Mouse (Mus musculus) adrenal gland, adult 8-10 months (tissue): Measurements from ENCODE around the gene Ttll11. TPM values are rescaled to one million over a fixed set of nuclear protein-coding genes. Genes with fewer than 3 reads are reported as not detected.
A peak's percentile ranks its signal among the peaks of the same experiment; 100 is the strongest.

Experiments
- DNase-seq: peaks from one replicate; pipeline ENCODE4 v3.0.0; 2022
- total RNA-seq, 4 experiments: library from RNA; stranded (reverse); gene quantifications; 2 replicates each; pipeline ENCODE4 v1.2.4; 2022

The Ttll11 gene
- total RNA-seq, result 1 to 10 TPM; 2.6 to 5.6 (median 4.0) TPM

DNA sequence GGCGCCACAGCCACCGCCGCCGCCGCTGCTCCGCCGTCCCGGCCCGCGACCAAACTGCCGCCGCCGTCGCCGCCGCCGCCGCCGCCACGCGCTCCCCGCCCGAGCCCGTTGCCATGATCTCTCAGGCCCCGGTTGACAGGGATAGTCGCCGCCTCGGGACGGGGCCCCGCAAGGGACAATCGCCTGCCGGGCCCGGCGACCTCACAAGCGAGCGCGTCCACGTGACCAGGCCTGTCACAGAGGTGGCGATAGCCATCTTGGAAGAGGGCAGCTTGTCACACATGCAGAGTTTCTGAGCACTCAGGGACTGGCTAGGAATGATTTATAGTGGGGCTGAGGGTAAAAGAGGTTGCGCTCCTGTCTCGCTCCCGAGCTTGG is at the start of gene Ttll11:
Gene Ttll11 (minus strand): TSS at position 270 of the 378 bp plus-strand sequence.
- peak; percentile 94 for DNase-seq

DNA sequence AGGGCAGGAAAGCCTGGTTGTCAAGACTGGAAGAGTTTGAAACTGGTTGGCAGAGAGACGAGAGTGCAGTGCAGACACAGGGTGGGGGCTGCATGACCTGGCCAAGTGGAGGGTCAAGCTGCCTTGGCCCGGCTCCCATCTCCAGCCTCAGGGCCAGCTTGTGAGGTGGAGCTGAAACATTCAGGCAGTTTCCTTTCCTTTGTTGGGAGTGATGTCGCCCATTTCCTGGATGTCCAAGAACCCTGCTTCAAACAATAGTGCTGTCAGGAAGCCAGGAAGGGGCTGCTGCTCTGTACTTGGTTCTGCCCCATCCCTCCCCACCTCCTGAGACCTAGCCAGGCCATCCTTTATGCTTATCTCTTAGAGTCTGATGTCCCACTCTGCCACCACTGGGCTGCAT is 43.6 kb upstream of the Ttll11 start:
- peak; percentile 33 for DNase-seq

DNA sequence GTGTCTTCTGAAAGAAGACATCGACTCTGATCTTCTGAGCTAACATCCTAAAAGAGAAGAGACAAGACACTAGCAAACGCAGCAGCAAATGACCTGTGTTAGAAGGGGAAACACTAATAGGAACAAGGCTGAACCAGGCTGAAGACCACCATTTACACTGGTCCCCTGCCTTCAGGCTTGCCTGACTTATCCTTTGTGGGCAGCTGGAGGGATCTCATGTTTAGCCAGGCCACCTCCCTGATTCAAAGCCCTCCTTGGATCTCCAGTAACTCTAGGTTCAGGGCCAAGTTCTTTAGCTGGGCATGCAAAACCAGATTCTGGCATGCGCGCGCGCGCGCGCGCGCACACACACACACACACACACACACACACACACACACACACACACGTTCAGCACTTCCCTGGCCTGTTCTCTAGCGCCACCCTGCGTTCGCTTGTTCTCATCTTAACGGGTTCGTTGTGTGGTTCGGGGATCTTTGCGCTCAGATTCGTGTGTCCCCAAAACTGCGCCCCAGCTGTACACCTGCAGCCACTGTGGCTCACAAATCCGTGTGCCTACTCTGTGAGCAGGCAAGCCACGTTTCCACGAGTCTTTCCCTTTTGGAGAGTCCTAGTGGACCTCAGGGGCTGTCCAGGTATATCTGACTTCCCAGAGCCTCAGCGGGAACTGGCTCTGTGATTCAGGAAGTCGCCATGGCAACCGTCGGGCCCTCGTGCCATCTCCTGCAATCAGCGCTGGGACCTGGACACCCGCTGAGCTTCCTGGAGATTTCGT is 41.9 kb upstream of the Ttll11 start:
- DNase-seq, result peak; percentile 44

DNA sequence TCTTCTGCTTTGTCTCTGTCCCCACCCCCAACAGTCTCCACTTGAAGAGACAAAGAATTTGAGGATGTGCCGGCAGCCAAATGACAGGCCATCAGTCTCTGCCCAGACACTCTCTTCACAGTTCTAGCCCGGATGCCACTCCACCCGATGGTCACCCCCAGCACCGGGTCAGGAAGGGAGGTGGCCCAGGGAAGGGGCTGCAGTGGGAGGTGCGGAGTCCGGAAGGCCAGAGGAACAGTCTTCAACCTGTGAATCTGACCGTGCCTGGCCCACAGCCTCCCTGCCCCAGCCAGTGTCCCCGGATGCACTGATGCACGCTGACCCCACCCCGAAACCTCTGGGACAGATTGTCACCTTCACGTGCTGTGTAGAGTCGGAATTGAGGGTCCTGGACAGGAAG is 33.3 kb upstream of the Ttll11 start:
- DNase-seq, result peak; percentile 50

DNA sequence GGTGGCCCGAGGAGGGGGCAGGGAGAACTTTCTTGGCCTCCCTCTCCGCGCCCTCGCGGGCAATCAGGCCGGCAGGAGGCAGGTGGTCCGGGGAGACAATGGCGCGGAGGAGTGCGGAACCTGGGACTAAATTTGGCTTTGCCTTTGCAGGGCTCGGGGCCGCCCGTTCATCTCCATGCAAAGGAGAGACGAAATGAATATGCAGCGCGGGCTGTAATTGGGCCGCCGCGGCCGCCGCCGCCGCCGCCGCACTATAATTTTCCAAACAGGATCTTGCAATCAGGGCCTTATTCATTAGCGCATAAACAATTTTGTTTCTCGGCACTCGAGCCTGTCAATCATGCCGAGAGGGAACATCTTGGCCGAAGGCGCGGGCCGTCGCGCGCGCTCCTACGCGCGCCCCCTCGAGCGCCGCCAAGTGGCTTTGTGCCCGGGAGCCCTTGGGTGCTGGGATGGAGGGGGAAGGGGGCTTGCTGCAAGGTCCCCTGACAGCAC is 31.7 kb upstream of the Ttll11 start:
- DNase-seq, result no peak

DNA sequence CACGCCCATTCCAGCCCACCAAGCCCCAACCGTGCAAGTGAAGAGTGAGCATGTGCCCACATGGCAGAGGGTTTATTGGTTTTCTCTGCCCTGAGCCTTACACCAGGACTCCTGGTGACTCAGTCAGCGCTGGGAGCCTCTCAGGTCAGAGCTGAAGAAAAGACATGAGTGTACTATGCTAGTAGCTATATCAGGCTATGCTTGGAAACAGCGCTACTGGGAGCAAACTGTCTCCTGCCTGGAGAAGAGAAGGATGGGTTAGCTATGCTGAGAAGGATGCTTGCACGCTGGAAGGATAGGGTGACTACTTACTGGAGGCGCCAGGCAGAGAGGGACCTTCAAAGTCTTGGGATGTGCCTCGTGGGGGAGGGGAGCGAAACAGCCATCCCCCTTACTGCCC is 30.9 kb upstream of the Ttll11 start:
- DNase-seq, result no peak

DNA sequence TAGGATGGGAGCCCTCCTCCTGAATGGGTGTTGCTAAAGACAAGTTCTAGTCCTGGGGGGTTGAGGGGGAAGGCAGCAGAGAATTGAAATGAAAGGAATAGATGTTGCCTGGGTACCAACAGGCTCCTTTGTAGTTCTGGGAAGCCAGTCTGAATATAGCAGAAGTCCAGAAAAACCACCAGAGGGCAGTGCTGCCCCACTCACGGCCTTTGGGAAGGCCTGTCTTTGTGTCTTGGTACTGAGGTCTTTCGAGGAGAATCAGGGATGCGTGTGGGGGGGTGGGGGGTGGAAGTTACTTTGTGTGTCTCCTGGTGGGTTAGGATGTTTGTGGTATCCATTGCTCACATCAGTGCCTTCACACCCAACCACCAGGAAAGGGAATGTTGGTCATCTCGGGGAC is 29.7 kb upstream of the Ttll11 start:
- DNase-seq, result no peak

DNA sequence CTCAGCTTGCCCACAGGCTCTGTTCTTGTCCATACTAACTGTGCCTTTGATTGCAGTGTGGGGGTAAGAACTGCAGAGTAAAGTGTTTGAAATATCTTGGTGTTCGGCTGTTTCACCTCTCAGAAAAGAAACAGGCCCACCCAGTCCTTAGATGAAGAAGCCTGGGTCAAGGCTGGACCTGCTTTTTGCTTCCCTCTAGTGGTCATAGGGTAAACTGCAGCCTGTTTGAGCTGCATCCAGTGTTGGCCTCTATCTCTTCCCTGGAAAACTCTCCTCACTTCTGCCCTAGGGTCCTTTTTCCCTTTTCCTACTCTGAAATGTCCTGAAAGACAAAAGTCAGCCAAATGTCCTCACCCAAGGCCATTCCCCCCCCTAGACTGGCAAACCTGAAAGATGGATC is 28.4 kb upstream of the Ttll11 start:
- no peak for DNase-seq

DNA sequence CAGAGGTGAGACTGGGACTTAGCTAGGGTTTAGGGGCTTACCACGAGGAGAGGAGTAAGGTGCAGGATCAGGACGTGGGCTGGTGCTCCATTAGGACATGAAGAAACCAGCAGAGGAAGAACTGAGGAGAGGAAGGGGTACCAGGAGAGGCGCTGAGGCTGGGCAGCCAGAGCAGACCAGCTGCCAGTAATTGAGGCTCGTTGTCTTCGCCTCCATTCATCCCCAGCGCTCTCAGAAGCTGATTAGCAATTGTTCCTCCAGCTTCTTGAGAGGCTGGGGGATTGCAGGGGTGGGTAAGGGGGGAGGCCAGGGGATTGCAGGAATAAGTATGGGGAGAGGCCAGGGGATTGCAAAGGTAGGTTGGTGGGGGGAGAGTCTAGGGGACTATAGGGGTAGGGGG is 22.5 kb upstream of the Ttll11 start:
- DNase-seq, result no peak

DNA sequence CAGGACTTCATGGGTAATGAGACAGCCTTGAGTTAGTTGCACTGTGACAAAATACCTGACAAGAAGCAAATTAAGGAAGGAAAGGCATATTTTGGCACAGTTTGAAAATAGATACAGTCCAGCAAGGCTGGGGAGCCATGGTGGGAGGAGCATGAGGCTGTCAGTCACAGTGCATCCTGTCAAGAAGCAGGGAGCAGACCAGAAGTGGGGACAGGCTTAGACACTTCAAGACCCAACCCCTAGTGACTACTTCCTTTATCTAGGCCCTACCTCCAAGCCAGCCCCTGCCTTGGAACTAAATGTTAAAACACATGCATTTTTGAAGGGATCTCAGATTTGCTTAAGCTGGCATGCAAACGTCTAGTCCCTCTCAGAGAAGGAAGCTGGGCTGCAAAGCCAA is 20.7 kb upstream of the Ttll11 start:
- DNase-seq, result no peak

DNA sequence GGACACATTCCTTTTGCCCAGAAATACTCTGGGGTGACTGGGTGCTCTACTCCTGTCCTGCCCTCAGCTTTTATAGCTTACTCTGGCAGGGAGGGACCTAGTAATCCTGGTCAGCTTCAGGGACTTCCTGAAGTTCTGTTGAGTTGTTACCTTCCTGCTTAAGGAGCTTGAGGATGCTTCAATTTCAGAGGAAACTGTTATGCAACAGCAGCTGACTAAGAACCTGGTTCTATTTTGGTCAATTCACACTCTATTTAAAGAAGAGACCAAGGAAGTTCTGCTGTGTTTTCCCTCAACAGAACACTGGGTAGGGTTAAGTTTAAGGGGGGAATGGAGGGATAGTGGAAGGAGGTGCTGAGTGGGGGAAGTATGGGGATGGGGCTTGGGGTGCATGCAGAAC is 19.5 kb upstream of the Ttll11 start:
- no peak for DNase-seq

DNA sequence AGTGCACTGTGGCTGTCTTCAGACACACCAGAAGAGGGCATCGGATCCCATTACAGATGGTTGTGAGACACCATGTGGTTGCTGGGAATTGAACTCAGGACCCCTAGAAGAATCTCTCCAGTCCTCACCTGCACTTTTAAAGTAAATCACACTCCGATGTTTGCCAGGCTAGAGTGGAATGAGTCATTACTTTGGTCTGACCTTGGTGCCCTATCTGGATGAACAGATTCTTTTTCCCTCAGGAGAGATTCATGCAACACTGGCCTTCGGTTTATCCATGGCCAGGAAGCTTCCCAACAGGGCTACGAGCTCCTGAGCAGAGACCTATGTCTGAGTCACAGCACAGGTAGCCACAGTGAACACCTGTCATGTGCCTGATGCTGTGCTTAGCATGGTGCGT is 18.7 kb upstream of the Ttll11 start:
- no peak for DNase-seq

DNA sequence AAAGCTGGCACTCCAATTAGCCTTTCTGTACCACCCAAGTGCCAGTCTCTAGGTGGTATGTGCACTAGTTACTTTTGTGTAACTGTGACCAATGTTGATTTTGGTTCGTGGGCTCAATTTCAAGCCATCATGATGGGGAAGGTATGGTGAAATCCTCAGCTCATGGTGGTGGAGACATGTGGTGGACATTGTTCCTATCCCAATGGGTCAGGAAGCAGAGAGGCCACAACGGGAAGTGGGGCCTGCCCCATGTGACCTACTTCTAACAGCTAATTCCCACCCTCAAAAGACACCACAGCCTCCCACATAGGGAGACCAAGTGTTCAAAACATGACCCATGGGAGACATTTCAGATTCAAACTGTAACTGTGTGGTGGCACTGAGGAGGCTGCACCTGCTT is 17.0 kb upstream of the Ttll11 start:
- no peak for DNase-seq

DNA sequence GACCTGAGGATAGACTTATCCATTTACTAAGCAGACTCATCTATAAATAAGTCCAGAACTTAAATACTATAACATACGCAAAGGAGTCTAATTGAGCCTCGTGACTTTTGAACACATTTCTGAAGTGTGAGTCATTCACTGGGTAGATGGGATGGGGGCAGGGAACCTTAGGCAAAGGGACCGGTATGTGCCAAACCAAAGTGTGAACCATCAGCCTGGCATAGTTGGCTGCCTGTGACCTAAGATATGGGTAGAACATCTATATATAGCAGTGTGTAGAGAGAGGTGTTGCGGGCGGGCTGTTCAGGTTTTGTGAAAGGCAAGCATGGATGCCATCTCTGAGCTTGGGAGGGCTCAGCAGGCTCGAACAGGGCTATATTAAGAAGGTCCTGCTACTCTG is 14.6 kb upstream of the Ttll11 start:
- DNase-seq, result no peak

DNA sequence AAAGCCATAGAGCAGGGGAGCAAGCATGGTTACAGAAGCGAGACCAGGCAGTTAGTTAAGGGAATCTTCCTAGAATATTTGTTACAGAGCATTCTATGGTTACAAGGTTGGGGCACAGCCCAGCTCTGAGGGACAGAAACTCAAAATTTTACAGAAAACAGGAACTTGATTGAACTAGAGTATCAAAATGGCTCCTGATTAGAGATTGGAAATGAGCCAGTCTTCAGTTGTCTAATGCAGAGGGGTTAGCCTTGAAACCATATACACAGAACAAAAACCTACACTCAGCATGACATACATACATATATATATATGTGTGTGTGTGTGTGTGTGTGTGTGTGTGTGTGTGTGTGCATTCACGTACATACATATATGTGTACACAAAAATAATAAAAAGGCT is 13.8 kb upstream of the Ttll11 start:
- DNase-seq, result no peak

DNA sequence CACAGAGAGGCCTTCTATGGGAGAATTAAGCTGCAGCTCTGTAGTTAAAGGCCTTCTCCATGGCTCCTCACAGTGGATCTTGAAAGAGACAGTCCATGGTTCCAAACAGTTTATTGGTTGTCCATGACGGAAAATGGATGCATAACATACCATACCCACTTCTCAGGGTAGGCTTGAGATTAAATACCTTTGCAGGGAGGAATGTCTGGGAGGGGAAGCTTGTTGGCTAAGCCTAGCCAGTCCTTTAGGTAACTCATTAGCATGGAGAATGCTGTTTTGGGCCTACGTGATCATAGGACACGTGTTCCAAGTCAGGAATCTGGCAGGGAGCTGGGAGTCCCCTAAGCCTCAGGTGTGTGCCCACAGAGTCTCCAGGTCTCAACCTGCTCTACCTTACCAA is 12.5 kb upstream of the Ttll11 start:
- DNase-seq, result no peak

DNA sequence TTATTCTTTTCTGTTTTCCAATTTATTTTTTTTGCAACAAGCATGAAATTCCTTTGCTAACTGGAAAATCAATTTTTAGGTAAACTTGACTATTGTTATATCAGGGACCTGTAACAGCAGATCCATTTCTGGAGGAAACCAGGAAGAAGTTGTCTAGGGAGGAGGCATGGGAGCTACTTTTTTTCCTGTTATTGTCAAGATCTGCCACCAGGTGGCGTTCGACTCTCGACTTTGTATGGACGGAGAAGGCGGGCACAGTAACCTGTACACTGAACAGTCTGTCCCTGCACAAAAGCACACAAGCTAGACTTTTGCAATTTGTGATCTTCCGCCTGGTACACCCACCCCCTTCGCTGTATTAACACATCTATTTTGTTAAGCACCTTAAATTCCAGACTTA is 4.2 kb upstream of the Ttll11 start:
- peak; percentile 44 for DNase-seq

DNA sequence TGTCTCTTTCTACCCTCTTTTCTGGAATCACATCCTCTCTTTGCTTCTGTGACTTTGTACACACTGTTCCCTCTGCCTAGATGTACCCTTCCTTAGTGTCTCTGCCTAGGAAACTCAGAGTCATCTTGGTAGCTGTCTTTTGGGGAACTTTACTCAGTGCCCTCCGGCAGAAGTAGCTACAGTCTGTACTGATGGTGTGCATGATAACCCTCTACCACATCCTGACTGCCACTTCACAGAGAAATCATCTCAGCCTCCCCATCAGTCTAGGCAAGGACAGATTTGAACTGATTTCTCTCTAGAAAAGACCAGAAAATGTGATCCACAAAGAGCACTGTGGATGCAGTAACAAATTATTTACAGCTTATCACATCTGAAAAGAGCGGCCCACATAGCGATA is 2.2 kb upstream of the Ttll11 start:
- DNase-seq, result no peak

DNA sequence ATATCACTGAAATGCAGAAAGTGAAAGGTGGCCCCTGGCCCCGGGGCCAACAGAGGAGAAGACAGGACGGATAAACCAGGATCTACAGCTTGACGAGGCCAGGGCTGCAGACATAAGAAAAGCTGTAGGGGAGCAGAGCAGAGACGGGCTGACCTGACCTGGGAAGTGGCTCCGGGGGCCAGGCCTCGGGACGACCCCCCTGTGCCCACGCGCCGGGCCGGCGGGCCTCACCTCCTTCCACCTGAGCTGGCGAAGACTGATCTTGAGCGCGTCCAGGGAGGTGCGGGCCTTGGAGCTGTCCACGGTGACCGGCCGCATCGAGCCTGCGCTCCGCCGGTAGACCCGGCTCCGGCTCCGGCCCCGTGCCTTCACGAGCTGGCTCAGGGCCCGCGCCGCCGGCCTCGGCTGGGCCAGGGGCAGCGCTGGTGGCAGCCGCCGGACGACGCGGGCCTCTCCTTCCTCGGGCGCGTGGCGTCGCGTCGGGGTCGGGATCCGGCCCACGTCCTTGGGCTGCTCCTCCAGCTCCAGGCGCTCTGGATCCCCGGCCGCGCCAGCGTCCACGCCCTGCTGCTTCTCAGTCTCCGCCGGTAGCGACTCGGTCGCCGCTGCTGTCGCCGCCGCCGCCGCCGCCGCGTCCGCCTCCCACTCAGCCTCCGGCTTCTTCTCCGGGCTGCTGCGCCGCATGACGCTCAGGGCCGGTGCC is 621 bp downstream of the Ttll11 start:
- DNase-seq, result peak; percentile 36

DNA sequence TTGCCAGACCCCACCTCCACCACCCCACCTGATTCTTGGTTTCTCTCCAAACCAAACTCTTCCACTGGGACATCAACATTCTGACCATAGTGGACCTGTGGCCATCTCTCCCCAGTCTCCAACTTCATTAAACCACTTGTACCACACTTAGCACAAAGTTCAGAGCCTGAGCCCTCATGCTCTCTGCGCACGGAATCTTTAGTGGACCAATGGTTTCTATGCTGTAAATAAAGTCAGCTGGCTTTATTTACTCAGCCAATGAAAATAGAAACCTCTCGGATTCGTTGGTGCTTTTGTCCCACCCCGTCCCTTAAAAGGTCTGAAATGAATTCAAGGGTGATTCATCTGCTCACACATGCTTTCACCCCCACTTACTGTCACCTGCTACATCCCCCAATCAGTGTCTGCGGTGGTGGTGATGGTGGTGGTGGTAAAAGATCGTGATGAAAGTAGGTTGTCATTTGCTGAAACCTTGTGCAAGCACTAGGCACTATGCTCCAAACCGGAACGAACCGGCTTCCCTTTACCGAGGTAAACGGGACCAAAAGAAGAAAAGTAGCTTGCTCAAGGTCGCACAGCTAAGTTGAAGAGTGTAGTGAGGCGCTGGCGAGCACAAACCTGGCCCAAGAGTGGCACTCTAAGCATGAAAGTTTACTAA is 1.3 kb downstream of the Ttll11 start:
- DNase-seq, result peak; percentile 26

DNA sequence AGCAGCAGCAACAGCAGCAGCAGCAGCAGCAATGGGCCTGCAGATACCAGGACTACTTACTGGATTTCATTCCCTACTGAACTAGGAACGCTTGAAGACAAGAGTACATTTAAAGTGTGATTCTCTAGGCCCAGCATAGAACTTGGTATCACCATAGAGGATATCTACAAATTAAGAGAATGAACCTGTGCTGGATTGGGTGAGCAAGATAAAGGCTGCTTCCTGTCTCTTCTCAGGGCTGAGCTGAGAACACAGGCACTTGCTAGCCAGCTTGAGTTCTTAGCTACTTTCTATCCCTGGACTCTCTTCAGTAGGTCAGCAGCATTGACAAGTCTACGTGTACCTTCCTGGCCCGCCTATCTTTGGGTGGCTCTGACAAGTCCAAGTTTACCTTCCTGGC is 2.0 kb downstream of the Ttll11 start:
- DNase-seq, result no peak

DNA sequence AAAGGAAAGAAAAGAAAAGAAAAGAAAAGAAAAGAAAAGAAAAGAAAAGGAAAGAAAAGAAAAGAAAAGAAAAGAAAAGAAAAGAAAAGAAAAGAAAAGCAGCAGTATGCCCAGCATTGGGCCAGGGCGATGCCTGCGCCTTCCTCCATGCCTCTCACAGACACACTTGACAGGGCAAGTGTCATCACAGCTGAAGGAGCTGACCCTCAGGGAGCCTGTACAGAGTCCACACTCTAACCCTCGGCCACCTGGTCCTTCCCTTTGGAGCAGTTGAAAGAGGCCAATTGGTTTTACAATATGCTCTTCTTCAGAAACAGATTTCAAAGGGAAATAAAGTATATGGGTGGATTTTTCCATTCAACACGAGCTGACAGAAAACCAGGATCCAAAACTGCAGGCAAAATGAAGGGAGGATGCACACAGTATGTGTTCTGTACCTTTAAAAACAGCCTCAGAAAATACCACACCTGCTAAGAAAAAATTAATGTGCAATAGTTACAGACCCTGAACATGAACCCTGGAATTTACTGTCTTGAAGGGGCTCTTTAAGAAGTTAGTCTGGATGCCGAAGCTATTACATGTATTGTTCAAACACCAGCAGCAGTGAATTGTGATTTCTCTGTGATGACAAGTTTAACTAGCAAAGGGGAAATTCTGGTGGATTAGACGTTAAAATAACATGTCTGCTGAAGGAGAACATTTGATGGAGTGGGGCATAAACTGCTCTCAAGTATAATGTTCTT is 7.3 kb downstream of the Ttll11 start:
- DNase-seq, result no peak
